Mouse (Mus musculus): ENCODE measurements around the gene Eif5a. TPM values are rescaled to one million over a fixed set of nuclear protein-coding genes. Genes with fewer than 3 reads are reported as not detected.

The Eif5a gene
- total RNA-seq (2014; rRNA removed), result 491 and 500 TPM in 2 replicates
- 1,157 and 1,160 TPM in 2 replicates for polyA plus RNA-seq (2015; fragmentation: Nextera tagmentation; extraction: Ambion mirVana)

- peak; percentile 86 for TF ChIP-seq CTCF (IDR thresholded peaks at IDR 0.05; ENCODE audit: low read depth)
- Histone ChIP-seq H3K27ac (peak within 1 kb of the TSS; percentile 96), H3K4me2 (ENCODE audit: low read depth, low read length) (peak within 1 kb of the TSS; percentile 79), H3K4me1 (ENCODE audit: insufficient read depth, low read length) (peaks cover 10% of the 10 kb centered on the region), H3K27me3 (ENCODE audit: insufficient read depth, low read length) (no peaks in the 10 kb centered on the region), H3K4me3 (ENCODE audit: low read length) (peak within 1 kb of the TSS; percentile 85), H3K9ac (replicated peaks; ENCODE audit: low read length) (peak within 1 kb of the TSS; percentile 95), H3K9me3 (ENCODE audit: low read length) (no peaks in the 10 kb centered on the region), H3K36me3 (ENCODE audit: insufficient read depth, low read length) (peaks cover 24% of the 10 kb centered on the region)
- ATAC-seq (peak; percentile 97), DNase-seq (ENCODE audit: low spot score) (peak; percentile 100)
- WGBS, result 0% methylated on average over 78 of the region's 78 CpGs
Measured at GRCm38 (mm10) chr11:69921114-69922011, at the start of gene Eif5a. Eif5a (minus strand) TSS chr11:69921958.

GRCm38 (mm10) chr11:69970775-69971174, 49.0 kb upstream of the Eif5a start:
- Histone ChIP-seq H3K9me3 (ENCODE audit: low read length) (no peaks in the 10 kb centered on the region), H3K4me1 (ENCODE audit: insufficient read depth, low read length) (peaks cover 6% of the 10 kb centered on the region; the same call in 1 of the 2 replicates), H3K27me3 (ENCODE audit: insufficient read depth, low read length) (0 out of 2 replicates have a peak, but pooled peaks cover 16% of the 10 kb centered on the region), H3K27ac (no peak overlapping the region), H3K36me3 (ENCODE audit: insufficient read depth, low read length) (peaks cover 44% of the 10 kb centered on the region), H3K4me2 (ENCODE audit: low read depth, low read length) (no peak overlapping the region), H3K9ac (replicated peaks; ENCODE audit: low read length) (no peak overlapping the region), H3K4me3 (ENCODE audit: low read length) (no peak overlapping the region)
- DNase-seq (ENCODE audit: low spot score) (no peak), ATAC-seq (no peak)
- WGBS, result 77% methylated on average over 3 of the region's 3 CpGs
- TF ChIP-seq CTCF (IDR thresholded peaks at IDR 0.05; ENCODE audit: low read depth), result no peak

GRCm38 (mm10) chr11:69970222-69970621, 48.5 kb upstream of the Eif5a start:
- Histone ChIP-seq H3K27me3 (ENCODE audit: insufficient read depth, low read length) (peaks cover 19% of the 10 kb centered on the region; the same call in 1 of the 2 replicates), H3K9me3 (ENCODE audit: low read length) (no peaks in the 10 kb centered on the region), H3K4me3 (ENCODE audit: low read length) (no peak overlapping the region), H3K36me3 (ENCODE audit: insufficient read depth, low read length) (peaks cover 44% of the 10 kb centered on the region), H3K9ac (replicated peaks; ENCODE audit: low read length) (no peak overlapping the region), H3K27ac (no peak overlapping the region), H3K4me2 (ENCODE audit: low read depth, low read length) (no peak overlapping the region), H3K4me1 (ENCODE audit: insufficient read depth, low read length) (peaks cover 6% of the 10 kb centered on the region; the same call in 1 of the 2 replicates)
- WGBS, result 93% methylated on average over 6 of the region's 6 CpGs
- DNase-seq (ENCODE audit: low spot score) (no peak), ATAC-seq (no peak)
- TF ChIP-seq CTCF (IDR thresholded peaks at IDR 0.05; ENCODE audit: low read depth), result no peak

GRCm38 (mm10) chr11:69968793-69969192, 47.0 kb upstream of the Eif5a start:
- TF ChIP-seq CTCF (IDR thresholded peaks at IDR 0.05; ENCODE audit: low read depth), result no peak
- no peak overlapping the region for H3K9ac ChIP-seq (replicated peaks; ENCODE audit: low read length)
- 92% methylated on average over 4 of the region's 4 CpGs for WGBS
- H3K4me3 ChIP-seq (ENCODE audit: low read length), result no peak overlapping the region
- DNase-seq (ENCODE audit: low spot score), result no peak
- H3K4me2 ChIP-seq (ENCODE audit: low read depth, low read length), result no peak overlapping the region
- peaks cover 34% of the 10 kb centered on the region for H3K36me3 ChIP-seq (ENCODE audit: insufficient read depth, low read length)
- no peaks in the 10 kb centered on the region for H3K9me3 ChIP-seq (ENCODE audit: low read length)
- peaks cover 33% of the 10 kb centered on the region for H3K27me3 ChIP-seq (ENCODE audit: insufficient read depth, low read length)
- no peak overlapping the region for H3K27ac ChIP-seq
- ATAC-seq, result no peak
- peaks cover 6% of the 10 kb centered on the region; the same call in 1 of the 2 replicates for H3K4me1 ChIP-seq (ENCODE audit: insufficient read depth, low read length)

- 39% methylated on average over 17 of the region's 17 CpGs for WGBS
- ATAC-seq (no peak), DNase-seq (ENCODE audit: low spot score) (no peak)
- TF ChIP-seq CTCF (IDR thresholded peaks at IDR 0.05; ENCODE audit: low read depth), result no peak
- Histone ChIP-seq H3K36me3 (ENCODE audit: insufficient read depth, low read length) (peaks cover 23% of the 10 kb centered on the region), H3K4me3 (ENCODE audit: low read length) (peak overlapping the region; percentile 28), H3K4me2 (ENCODE audit: low read depth, low read length) (peak overlapping the region; percentile 47), H3K9ac (replicated peaks; ENCODE audit: low read length) (no peak overlapping the region; the same call in 1 of the 2 replicates), H3K4me1 (ENCODE audit: insufficient read depth, low read length) (peaks cover 6% of the 10 kb centered on the region; the same call in 1 of the 2 replicates), H3K9me3 (ENCODE audit: low read length) (no peaks in the 10 kb centered on the region), H3K27ac (no peak overlapping the region), H3K27me3 (ENCODE audit: insufficient read depth, low read length) (peaks cover 43% of the 10 kb centered on the region)
Measured at GRCm38 (mm10) chr11:69966860-69967517, 45.2 kb upstream of the Eif5a start.

GRCm38 (mm10) chr11:69966006-69966859, 44.5 kb upstream of the Eif5a start:
- peak overlapping the region; percentile 47 for H3K4me2 ChIP-seq (ENCODE audit: low read depth, low read length)
- ATAC-seq (peak; percentile 43; the same call in 1 of the 2 replicates), DNase-seq (ENCODE audit: low spot score) (no peak)
- H3K4me3 ChIP-seq (ENCODE audit: low read length), result peak overlapping the region; percentile 28
- peaks cover 43% of the 10 kb centered on the region for H3K27me3 ChIP-seq (ENCODE audit: insufficient read depth, low read length)
- no peak overlapping the region; the same call in 1 of the 2 replicates for H3K9ac ChIP-seq (replicated peaks; ENCODE audit: low read length)
- no peak for TF ChIP-seq CTCF (IDR thresholded peaks at IDR 0.05; ENCODE audit: low read depth)
- no peaks in the 10 kb centered on the region for H3K9me3 ChIP-seq (ENCODE audit: low read length)
- peaks cover 6% of the 10 kb centered on the region; the same call in 1 of the 2 replicates for H3K4me1 ChIP-seq (ENCODE audit: insufficient read depth, low read length)
- WGBS, result 2% methylated on average over 55 of the region's 59 CpGs
- peaks cover 23% of the 10 kb centered on the region for H3K36me3 ChIP-seq (ENCODE audit: insufficient read depth, low read length)
- H3K27ac ChIP-seq, result no peak overlapping the region

All from hindbrain, postnatal 0 days (tissue).